Mouse (Mus musculus): Measurements from ENCODE around the gene Pramef25.
"Not testable (repeated sequence)": the region's sequence is repeated elsewhere in the genome, so short reads cannot be mapped to it uniquely, and the experiment has no call there.

Pramef25 gene

GRCm38 (mm10) chr4:143950916-143951315, at the start of gene Pramef25:
Gene Pramef25, minus strand, starts transcription at chr4:143951016.
- in situ Hi-C loops (cut with MboI; ENCODE audit: unreplicated experiment in 2 of 2): not testable (repeated sequence)

GRCm38 (mm10) chr4:143994269-143994668, 43.5 kb upstream of the Pramef25 start, which contains the start of gene Pramef17:
Gene Pramef17, minus strand, starts transcription at chr4:143994369.
- in situ Hi-C loops (cut with MboI; ENCODE audit: unreplicated experiment in 2 of 2): not testable (repeated sequence)

DNA sequence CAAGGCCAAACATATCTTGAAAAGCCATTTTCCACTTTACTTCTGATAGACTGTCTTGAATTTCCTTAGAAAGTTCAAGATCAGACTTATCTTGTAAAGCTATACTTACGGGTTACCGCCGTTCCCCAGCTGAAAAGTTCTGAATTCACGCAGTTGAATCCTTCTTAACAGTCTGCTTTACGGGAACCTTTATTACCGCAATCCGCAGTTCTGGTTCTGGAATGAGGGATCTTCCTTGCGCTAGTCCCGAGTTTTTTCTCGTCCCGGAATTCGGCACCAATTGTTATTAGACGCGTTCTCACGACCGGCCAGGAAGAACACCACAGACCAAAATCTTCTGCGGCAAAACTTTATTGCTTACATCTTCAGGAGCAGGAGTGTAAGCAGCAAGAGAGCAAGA, 37.3 kb upstream of the Pramef25 start:
- in situ Hi-C loops (cut with MboI; ENCODE audit: unreplicated experiment in 2 of 2): not testable (repeated sequence)

GRCm38 (mm10) chr4:143987475-143987941, 36.7 kb upstream of the Pramef25 start:
- in situ Hi-C loops (cut with MboI; ENCODE audit: unreplicated experiment in 2 of 2): not testable (repeated sequence)

DNA sequence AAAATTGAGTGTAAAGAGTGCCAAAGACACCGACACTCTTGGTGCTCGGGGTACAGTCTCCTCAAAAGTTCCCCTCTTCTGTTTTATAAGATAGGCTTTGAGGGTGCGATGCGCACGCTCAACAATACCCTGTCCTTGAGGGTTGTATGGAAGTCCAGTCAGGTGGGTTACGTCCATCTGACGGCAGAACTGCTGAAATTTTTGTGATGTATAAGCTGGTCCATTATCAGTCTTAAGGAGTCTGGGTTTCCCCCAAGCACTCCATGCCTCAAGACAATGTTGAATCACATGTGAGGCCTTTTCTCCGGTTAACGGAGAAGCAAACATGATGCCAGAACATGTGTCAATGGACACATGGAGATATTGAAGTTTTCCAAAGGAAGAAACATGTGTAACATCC, 34.9 kb upstream of the Pramef25 start:
- in situ Hi-C loops (cut with MboI; ENCODE audit: unreplicated experiment in 2 of 2): not testable (repeated sequence)

DNA sequence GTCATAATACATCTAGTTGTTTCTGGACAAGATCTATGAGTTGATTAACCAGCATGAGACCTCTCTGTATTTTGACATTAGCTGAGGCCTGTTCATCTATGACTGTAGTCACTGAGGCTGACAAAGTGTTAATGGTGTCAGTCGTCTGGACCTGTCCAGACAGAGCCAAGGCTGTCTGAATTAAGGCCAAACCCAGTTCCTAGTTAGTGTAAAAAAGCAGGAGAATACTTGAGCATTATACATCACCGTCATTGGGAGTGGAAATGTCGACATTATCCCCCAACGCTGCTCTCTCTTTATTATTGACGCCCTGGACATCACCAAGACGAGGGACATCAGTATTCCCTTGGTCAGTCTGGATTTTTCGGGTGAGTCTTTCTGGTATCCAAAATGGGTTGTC, 34.3 kb upstream of the Pramef25 start:
- in situ Hi-C loops (cut with MboI; ENCODE audit: unreplicated experiment in 2 of 2): not testable (repeated sequence)

GRCm38 (mm10) chr4:143983446-143983845, 32.6 kb upstream of the Pramef25 start:
- in situ Hi-C loops (cut with MboI; ENCODE audit: unreplicated experiment in 2 of 2): not testable (repeated sequence)

DNA sequence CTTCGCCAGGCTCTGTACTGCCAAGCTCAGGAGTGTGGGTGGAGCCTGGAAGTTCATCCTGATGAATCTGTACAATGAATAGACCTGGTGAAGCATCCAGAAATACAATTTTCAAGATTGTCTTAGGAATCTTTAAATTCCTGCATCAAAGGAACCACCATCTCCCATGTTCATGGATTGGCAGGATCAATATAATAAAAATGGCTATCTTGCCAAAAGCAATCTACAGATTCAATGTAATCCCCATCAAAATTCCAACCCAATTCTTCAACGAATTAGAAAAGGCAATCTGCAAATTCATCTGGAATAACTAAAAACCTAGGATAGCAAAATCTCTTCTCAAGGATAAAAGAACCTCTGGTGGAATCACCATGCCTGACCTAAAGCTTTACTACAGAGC, 16.0 kb upstream of the Pramef25 start, which contains the start of gene Gm13101:
Gm13101 (minus strand) TSS at position 101 of the 400 bp plus-strand sequence.
- in situ Hi-C loops (cut with MboI; ENCODE audit: unreplicated experiment in 2 of 2): not testable (repeated sequence)

- in situ Hi-C loops (cut with MboI; ENCODE audit: unreplicated experiment in 2 of 2): not testable (repeated sequence)
Observed at GRCm38 (mm10) chr4:143900280-143900679, 50.5 kb downstream of the Pramef25 start, which contains the start of gene Pramef6. Gene Pramef6, minus strand, starts transcription at chr4:143900380.

All from v-Abl transformed pro-B cells (cell line).